Mouse (Mus musculus) intestine, postnatal 0 days (tissue): ENCODE data around the gene Synpo2. TPM values are rescaled to one million over a fixed set of nuclear protein-coding genes. Genes with fewer than 3 reads are reported as not detected.
A peak's percentile ranks its signal among the peaks of the same experiment; 100 is the strongest.

Source experiments
- ATAC-seq: fragments of 200-750 bp; cut with Nextera tagmentation; 2 replicates; pipeline ENCODE4 v1.8.0; 2017; ENCODE audit warnings: mild to moderate bottlenecking, moderate TSS enrichment, moderate library complexity
- H3K27ac ChIP-seq: fragments of 300-500 bp; sonication (generic); 2 replicates; pipeline ENCODE4 v1.5.1; 2014; ENCODE audit warnings: mild to moderate bottlenecking, low read depth, low read length, moderate library complexity
- H3K27me3 ChIP-seq: fragments of 300-500 bp; sonication (generic); replicated peaks from 2 replicates; pipeline ENCODE4 v1.6.1; 2014; ENCODE audit warnings: low read length, mixed read lengths; ENCODE audit not compliant: control insufficient read depth, insufficient read depth
- H3K36me3 ChIP-seq: fragments of 300-500 bp; sonication (generic); 2 replicates; pipeline ENCODE4 v1.6.1; 2014; ENCODE audit warnings: mild to moderate bottlenecking, moderate library complexity; ENCODE audit not compliant: control insufficient read depth, insufficient read depth
- H3K4me1 ChIP-seq: fragments of 300-500 bp; sonication (generic); replicated peaks from 2 replicates; pipeline ENCODE4 v1.6.1; 2014; ENCODE audit warnings: antibody characterized with exemption, low read length, mixed read lengths; ENCODE audit not compliant: control insufficient read depth, insufficient read depth
- H3K4me2 ChIP-seq: fragments of 300-500 bp; sonication (generic); replicated peaks from 2 replicates; pipeline ENCODE4 v1.6.1; 2014; ENCODE audit warnings: low read depth, mild to moderate bottlenecking, moderate library complexity
- H3K4me3 ChIP-seq: fragments of 300-500 bp; sonication (generic); 2 replicates; pipeline ENCODE4 v1.5.1; 2014; ENCODE audit warnings: low read depth, low read length
- H3K9ac ChIP-seq: fragments of 300-500 bp; sonication (generic); 2 replicates; pipeline ENCODE4 v1.6.1; 2014; ENCODE audit warnings: mild to moderate bottlenecking, low read depth, low read length
- H3K9me3 ChIP-seq: fragments of 300-500 bp; sonication (generic); 2 replicates; pipeline ENCODE4 v1.6.1; 2016; ENCODE audit warnings: mixed run types; ENCODE audit not compliant: control insufficient read depth
- CTCF ChIP-seq: sonication (generic); IDR thresholded peaks from 2 replicates; pipeline ENCODE4 v1.5.1; 2016; ENCODE audit warnings: low read depth, mild to moderate bottlenecking, control low read depth, antibody characterized with exemption, moderate library complexity
- WGBS: fragments of 180-500 bp; shearing (Covaris S2); extraction: QIAGEN DNeasy Blood & Tissue Kit; methylation state at CpG from one replicate; pipeline ENCODE4 v1.1.7; 2014; 5-methylcytosine and 5-hydroxymethylcytosine counted together
- polyA plus RNA-seq: library from polyadenylated mRNA; unstranded; fragments of >200 nt; fragmentation: Nextera tagmentation; extraction: Ambion mirVana; gene quantifications from 2 replicates; pipeline ENCODE4 v1.2.1, GENCODE M21; 2015

Synpo2 gene
- polyA plus RNA-seq, 1 experiment from 2014 or later, result 23.9 TPM

DNA sequence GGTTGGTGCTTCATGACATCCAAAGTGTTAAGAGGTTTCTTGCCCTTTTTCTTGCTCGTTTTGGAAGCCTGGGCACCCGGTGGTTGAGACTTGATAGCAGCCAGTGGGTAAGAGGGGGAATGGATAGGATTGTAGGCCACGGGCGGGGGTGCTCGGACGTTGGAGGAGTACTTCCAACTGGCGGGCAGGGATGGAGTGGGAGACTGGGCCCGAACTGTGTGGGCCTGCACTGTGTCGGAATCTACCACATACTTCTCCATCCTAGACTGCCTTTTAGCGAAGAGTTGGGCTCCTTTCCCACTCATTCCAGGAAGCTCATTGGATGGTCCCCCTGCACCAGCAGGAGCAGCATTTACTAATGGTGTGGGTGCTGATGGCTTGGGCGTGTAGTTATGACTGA lies 123.2 kb downstream of the Synpo2 start:
- no peak for TF ChIP-seq CTCF
- 89% methylated on average over 11 of the region's 11 CpGs for WGBS
- H3K27ac ChIP-seq, result no peak overlapping the region
- no peaks in the 10 kb centered on the region for H3K27me3 ChIP-seq
- no peaks in the 10 kb centered on the region for H3K9me3 ChIP-seq
- no peak overlapping the region for H3K4me3 ChIP-seq
- no peak overlapping the region for H3K9ac ChIP-seq
- peaks cover 12% of the 10 kb centered on the region; the same call in 1 of the 2 replicates for H3K36me3 ChIP-seq
- no peak for ATAC-seq
- H3K4me2 ChIP-seq, result no peak overlapping the region
- H3K4me1 ChIP-seq, result no peaks in the 10 kb centered on the region

DNA sequence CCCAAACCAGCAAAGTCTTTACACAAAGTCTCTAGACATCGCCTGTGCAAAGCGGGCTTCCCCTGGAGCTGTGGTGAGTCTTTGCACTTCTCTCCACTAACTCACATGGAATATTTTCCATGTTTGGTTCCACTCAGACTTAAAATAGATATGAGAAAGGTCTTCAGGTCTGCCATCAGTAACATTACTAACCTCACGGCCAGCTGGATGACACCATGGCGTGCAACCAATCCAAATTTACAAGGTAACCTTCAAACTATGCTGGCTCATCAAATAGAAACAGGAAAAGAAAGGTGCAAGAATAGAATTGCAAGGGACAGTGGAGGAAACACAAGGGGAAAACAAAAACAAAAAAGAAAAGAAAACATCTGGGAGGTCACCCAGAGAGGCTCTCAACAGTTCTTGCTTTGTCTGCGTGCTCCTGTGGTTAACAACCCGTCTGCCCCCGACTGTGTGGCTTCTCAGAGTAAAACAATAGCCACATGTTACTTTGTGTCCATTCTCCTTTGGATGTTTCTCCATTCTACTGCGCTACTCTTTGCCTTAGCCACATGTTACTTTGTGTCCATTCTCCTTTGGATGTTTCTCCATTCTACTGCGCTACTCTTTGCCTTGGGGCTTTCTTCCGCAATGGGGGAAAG lies 124.8 kb downstream of the Synpo2 start:
- H3K9me3 ChIP-seq, result no peaks in the 10 kb centered on the region
- no peak overlapping the region for H3K27ac ChIP-seq
- H3K27me3 ChIP-seq, result no peaks in the 10 kb centered on the region
- H3K9ac ChIP-seq, result no peak overlapping the region
- ATAC-seq, result no peak
- peaks cover 12% of the 10 kb centered on the region; the same call in 1 of the 2 replicates for H3K36me3 ChIP-seq
- TF ChIP-seq CTCF, result no peak
- no peak overlapping the region for H3K4me2 ChIP-seq
- H3K4me1 ChIP-seq, result no peaks in the 10 kb centered on the region
- no peak overlapping the region for H3K4me3 ChIP-seq
- WGBS, result 82% methylated on average over 10 of the region's 10 CpGs

DNA sequence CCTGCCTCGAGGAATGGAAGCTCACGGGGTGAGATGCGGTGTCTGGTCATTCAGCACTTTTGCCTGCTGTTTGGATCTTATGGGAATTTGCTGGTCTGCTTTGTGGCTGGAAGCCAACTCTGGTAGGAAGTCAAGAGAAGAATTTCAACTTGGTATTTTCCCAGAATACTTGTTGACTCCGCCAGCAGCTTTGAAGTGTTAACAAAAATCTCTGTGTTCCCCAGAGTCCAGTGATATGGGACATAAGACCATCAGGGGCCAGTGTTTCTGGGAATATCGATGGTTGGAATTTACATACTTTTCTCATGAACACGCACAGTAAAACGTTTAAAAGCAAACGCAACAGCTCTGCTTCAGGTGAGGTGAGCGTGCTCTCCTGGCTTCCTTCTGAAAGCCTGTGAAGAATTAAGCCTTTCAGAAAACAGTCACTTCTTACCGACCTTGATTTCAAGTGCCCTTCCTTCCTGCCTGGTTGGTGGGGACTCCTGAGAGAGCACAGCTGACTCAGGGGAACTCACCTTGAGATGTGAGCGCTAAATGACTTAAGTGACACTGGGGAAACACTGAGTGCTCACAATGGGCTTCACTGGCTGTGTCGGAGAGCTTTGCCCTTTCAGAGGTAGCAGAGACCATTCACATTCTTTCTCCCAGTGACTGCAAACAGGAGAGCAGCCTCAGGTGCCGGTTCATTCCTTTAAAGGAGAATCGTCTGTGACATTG lies 128.0 kb downstream of the Synpo2 start:
- Histone ChIP-seq H3K9ac (no peak overlapping the region), H3K36me3 (peaks cover 2% of the 10 kb centered on the region; the same call in 1 of the 2 replicates), H3K27ac (no peak overlapping the region), H3K4me1 (no peaks in the 10 kb centered on the region), H3K9me3 (no peaks in the 10 kb centered on the region), H3K4me3 (no peak overlapping the region), H3K27me3 (no peaks in the 10 kb centered on the region), H3K4me2 (no peak overlapping the region)
- WGBS, result 42% methylated on average over 14 of the region's 14 CpGs
- 0 out of 2 replicates have a peak, but pooled peaks have one; percentile 9 for TF ChIP-seq CTCF
- no peak for ATAC-seq

DNA sequence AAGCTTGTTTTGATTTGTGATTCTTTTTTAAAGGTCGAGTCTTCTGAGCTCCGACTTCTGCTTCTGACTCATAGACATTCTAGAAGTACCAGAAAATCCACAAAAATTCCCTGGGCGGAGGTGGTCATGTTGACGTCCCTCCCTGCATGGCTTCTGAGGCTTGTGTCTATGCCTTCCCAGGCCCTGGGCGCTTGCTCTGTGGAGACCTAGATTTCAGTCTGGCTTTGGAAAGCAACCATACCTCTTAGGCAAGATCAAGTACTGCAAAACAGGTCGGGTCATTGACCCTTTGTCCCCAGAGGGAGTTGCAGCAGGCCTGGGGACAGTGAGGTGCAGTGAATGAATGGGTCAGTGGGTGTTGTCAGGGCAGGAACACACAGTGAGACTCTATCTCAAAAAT lies 131.6 kb downstream of the Synpo2 start:
- no peak overlapping the region for H3K27ac ChIP-seq
- no peak for TF ChIP-seq CTCF
- H3K9ac ChIP-seq, result no peak overlapping the region
- WGBS, result 72% methylated on average over 6 of the region's 6 CpGs
- no peaks in the 10 kb centered on the region for H3K36me3 ChIP-seq
- no peaks in the 10 kb centered on the region for H3K27me3 ChIP-seq
- ATAC-seq, result no peak
- no peaks in the 10 kb centered on the region for H3K4me1 ChIP-seq
- no peaks in the 10 kb centered on the region for H3K9me3 ChIP-seq
- no peak overlapping the region for H3K4me2 ChIP-seq
- no peak overlapping the region for H3K4me3 ChIP-seq

DNA sequence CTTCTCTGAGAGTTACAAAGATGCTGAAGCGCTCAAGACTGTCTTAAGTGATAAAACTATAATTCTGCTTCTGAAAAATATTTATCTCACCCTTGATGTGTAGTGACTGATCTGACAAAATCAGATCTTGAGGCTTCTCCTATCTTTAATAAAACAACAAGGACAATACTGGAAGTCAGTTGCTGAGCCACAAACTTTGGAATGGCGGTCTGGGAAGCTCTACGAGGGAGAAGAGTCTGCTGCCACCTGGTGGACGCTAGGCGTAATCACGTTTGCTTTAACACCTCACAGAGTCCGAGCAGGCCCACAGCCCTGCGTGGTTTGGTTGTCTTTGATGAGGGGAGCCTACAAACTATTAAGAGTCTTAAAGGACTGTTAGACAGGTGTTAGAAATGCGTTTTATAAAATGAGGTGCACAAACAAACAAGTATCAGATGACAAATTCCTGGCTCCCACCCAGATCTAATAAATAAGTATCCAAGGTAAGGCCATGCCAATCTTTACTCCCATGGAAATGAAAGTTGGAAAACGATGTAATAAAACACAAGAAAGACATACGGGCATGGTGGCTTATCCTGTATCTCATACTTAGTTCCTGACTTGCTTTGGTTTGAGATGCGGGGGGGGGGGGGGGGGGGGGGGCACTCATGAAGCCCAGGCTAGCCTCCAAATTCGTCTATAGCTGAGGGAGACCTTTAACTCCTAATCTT lies 132.6 kb downstream of the Synpo2 start:
- Histone ChIP-seq H3K36me3 (no peaks in the 10 kb centered on the region), H3K27me3 (no peaks in the 10 kb centered on the region), H3K9ac (no peak overlapping the region), H3K27ac (no peak overlapping the region), H3K9me3 (no peaks in the 10 kb centered on the region), H3K4me1 (no peaks in the 10 kb centered on the region), H3K4me2 (no peak overlapping the region), H3K4me3 (no peak overlapping the region)
- 28% methylated on average over 13 of the region's 13 CpGs for WGBS
- peak; percentile 44; the same call in 1 of the 2 replicates for ATAC-seq
- TF ChIP-seq CTCF, result peak; percentile 97

DNA sequence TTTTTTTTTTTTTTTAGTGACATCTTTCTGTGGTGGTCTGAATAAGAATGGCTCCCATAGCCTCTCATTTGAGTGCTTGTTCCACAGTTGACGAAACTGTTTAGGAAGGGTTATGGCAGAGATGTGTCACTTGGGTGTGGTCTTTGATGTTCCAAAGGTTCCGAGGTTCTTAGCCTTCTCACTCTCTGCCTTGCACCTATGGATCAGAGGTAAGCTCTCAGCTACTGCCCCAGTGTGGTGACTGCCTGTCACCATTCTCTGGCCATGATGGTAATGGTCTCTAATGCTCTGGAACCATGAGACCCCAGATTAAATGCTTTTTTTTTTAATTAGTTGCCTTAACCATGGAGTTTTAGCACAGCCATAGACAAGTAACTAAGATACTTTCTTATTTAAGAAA lies 134.2 kb downstream of the Synpo2 start:
- H3K9me3 ChIP-seq, result no peaks in the 10 kb centered on the region
- H3K9ac ChIP-seq, result no peak overlapping the region
- no peaks in the 10 kb centered on the region for H3K27me3 ChIP-seq
- no peaks in the 10 kb centered on the region for H3K36me3 ChIP-seq
- no peak overlapping the region for H3K4me3 ChIP-seq
- no peak overlapping the region for H3K4me2 ChIP-seq
- WGBS, result 53% methylated on average over 2 of the region's 2 CpGs
- no peaks in the 10 kb centered on the region for H3K4me1 ChIP-seq
- no peak for ATAC-seq
- H3K27ac ChIP-seq, result no peak overlapping the region
- peak; percentile 59 for TF ChIP-seq CTCF
